Mouse (Mus musculus) kidney, embryonic 16.5 days (tissue): Measurements from ENCODE around the gene Zbtb6. TPM values are rescaled to one million over a fixed set of nuclear protein-coding genes. Genes with fewer than 3 reads are reported as not detected.

ENCODE experiments used
- ATAC-seq: fragments of 200-750 bp; cut with Nextera tagmentation; 2 replicates; pipeline ENCODE4 v1.8.0; 2017; ENCODE audit warnings: moderate TSS enrichment; ENCODE audit not compliant: low FRiP score, low TSS enrichment
- H3K27ac ChIP-seq: fragments of 300-500 bp; sonication (generic); 2 replicates; pipeline ENCODE4 v1.5.1; 2014; ENCODE audit warnings: low read length
- H3K27me3 ChIP-seq: fragments of 300-500 bp; sonication (generic); 2 replicates; pipeline ENCODE4 v1.6.1; 2014; ENCODE audit warnings: low read length, control low read depth, mixed read lengths; ENCODE audit not compliant: insufficient read depth
- H3K36me3 ChIP-seq: fragments of 300-500 bp; sonication (generic); 2 replicates; pipeline ENCODE4 v1.6.1; 2014; ENCODE audit warnings: low read length, control low read depth, mixed read lengths; ENCODE audit not compliant: insufficient read depth
- H3K4me1 ChIP-seq: fragments of 300-500 bp; sonication (generic); 2 replicates; pipeline ENCODE4 v1.6.1; 2014; ENCODE audit warnings: low read length, control low read depth, mixed read lengths; ENCODE audit not compliant: insufficient read depth
- H3K4me2 ChIP-seq: fragments of 300-500 bp; sonication (generic); replicated peaks from 2 replicates; pipeline ENCODE4 v1.6.1; 2014; ENCODE audit warnings: low read depth, low read length
- H3K4me3 ChIP-seq: fragments of 300-500 bp; sonication (generic); 2 replicates; pipeline ENCODE4 v1.5.1; 2014; ENCODE audit warnings: mild to moderate bottlenecking, low read length
- H3K9ac ChIP-seq: fragments of 300-500 bp; sonication (generic); replicated peaks from 2 replicates; pipeline ENCODE4 v1.6.1; 2014; ENCODE audit warnings: low read length
- H3K9me3 ChIP-seq: fragments of 300-500 bp; sonication (generic); 2 replicates; pipeline ENCODE4 v1.6.1; 2016; ENCODE audit warnings: low read length, control low read depth
- WGBS: fragments of 180-500 bp; shearing (Covaris S2); extraction: QIAGEN DNeasy Blood & Tissue Kit; methylation state at CpG from one replicate; pipeline ENCODE4 v1.1.7; 2014; 5-methylcytosine and 5-hydroxymethylcytosine counted together
- polyA plus RNA-seq: library from polyadenylated mRNA; unstranded; fragments of >200 nt; fragmentation: Nextera tagmentation; extraction: Ambion mirVana; gene quantifications from 2 replicates; pipeline ENCODE4 v1.2.1, GENCODE M21; 2015

The Zbtb6 gene
- polyA plus RNA-seq = 8.3 and 9.1 TPM in 2 replicates

- Histone ChIP-seq H3K4me1 (peaks cover 13% of the 10 kb centered on the region), H3K4me2 (peak within 1 kb of the TSS; percentile 74), H3K9ac (peak within 1 kb of the TSS; percentile 95), H3K9me3 (no peaks in the 10 kb centered on the region), H3K27me3 (no peaks in the 10 kb centered on the region), H3K27ac (peak within 1 kb of the TSS; percentile 91), H3K4me3 (peak within 1 kb of the TSS; percentile 69), H3K36me3 (no peaks in the 10 kb centered on the region)
- ATAC-seq = peak; percentile 100
- WGBS = 0% methylated on average over 51 of the region's 51 CpGs
Observed at GRCm38 (mm10) chr2:37442611-37443591, at the start of gene Zbtb6, which contains the start of the genes Zbtb26 and Rabgap1. Zbtb6 (minus strand) TSS chr2:37443171. Zbtb26 (minus strand) TSS chr2:37443135. Rabgap1 (plus strand) TSS chr2:37443279.

GRCm38 (mm10) chr2:37488956-37489355 lies 46.0 kb upstream of the Zbtb6 start:
- peaks cover 43% of the 10 kb centered on the region for H3K36me3 ChIP-seq
- H3K4me3 ChIP-seq = no peak overlapping the region

GRCm38 (mm10) chr2:37486408-37486807 lies 43.4 kb upstream of the Zbtb6 start:
- Histone ChIP-seq H3K4me2 (no peak overlapping the region), H3K9ac (no peak overlapping the region), H3K9me3 (no peaks in the 10 kb centered on the region), H3K27ac (no peak overlapping the region), H3K4me3 (no peak overlapping the region), H3K4me1 (no peaks in the 10 kb centered on the region), H3K27me3 (no peaks in the 10 kb centered on the region), H3K36me3 (peaks cover 39% of the 10 kb centered on the region)
- ATAC-seq = no peak

More at GRCm38 (mm10) chr2:37488956-37489355, 46.0 kb upstream of the Zbtb6 start:
- Histone ChIP-seq H3K27ac (no peak overlapping the region), H3K9ac (no peak overlapping the region), H3K4me2 (no peak overlapping the region), H3K9me3 (no peaks in the 10 kb centered on the region), H3K27me3 (no peaks in the 10 kb centered on the region), H3K4me1 (no peaks in the 10 kb centered on the region)
- no peak for ATAC-seq
- WGBS = 96% methylated on average over 2 of the region's 2 CpGs

GRCm38 (mm10) chr2:37485370-37485769 lies 42.4 kb upstream of the Zbtb6 start:
- no peak for ATAC-seq
- Histone ChIP-seq H3K9ac (no peak overlapping the region), H3K4me3 (no peak overlapping the region), H3K9me3 (no peaks in the 10 kb centered on the region), H3K27ac (no peak overlapping the region), H3K4me2 (no peak overlapping the region), H3K4me1 (no peaks in the 10 kb centered on the region), H3K27me3 (no peaks in the 10 kb centered on the region), H3K36me3 (peaks cover 34% of the 10 kb centered on the region)
- WGBS = 85% methylated on average over 1 of the region's 1 CpGs

GRCm38 (mm10) chr2:37484165-37484564 lies 41.2 kb upstream of the Zbtb6 start:
- H3K36me3 ChIP-seq = peaks cover 22% of the 10 kb centered on the region

GRCm38 (mm10) chr2:37480039-37480438 lies 37.1 kb upstream of the Zbtb6 start:
- H3K9me3 ChIP-seq = no peaks in the 10 kb centered on the region
- peaks cover 31% of the 10 kb centered on the region for H3K36me3 ChIP-seq
- H3K9ac ChIP-seq = no peak overlapping the region
- WGBS = 96% methylated on average over 2 of the region's 2 CpGs
- H3K4me2 ChIP-seq = no peak overlapping the region
- H3K4me3 ChIP-seq = no peak overlapping the region
- ATAC-seq = no peak
- no peak overlapping the region for H3K27ac ChIP-seq
- no peaks in the 10 kb centered on the region for H3K27me3 ChIP-seq
- H3K4me1 ChIP-seq = no peaks in the 10 kb centered on the region

More at GRCm38 (mm10) chr2:37484165-37484564, 41.2 kb upstream of the Zbtb6 start:
- Histone ChIP-seq H3K27me3 (no peaks in the 10 kb centered on the region), H3K4me3 (no peak overlapping the region), H3K9me3 (no peaks in the 10 kb centered on the region), H3K4me2 (no peak overlapping the region), H3K27ac (no peak overlapping the region), H3K4me1 (no peaks in the 10 kb centered on the region), H3K9ac (no peak overlapping the region)
- ATAC-seq = no peak
- 81% methylated on average over 2 of the region's 2 CpGs for WGBS

GRCm38 (mm10) chr2:37479559-37479958 lies 36.6 kb upstream of the Zbtb6 start:
- peaks cover 31% of the 10 kb centered on the region for H3K36me3 ChIP-seq
- ATAC-seq = no peak
- H3K9ac ChIP-seq = no peak overlapping the region
- H3K9me3 ChIP-seq = no peaks in the 10 kb centered on the region
- no peaks in the 10 kb centered on the region for H3K27me3 ChIP-seq
- H3K4me1 ChIP-seq = no peaks in the 10 kb centered on the region
- H3K27ac ChIP-seq = no peak overlapping the region
- no peak overlapping the region for H3K4me3 ChIP-seq
- no peak overlapping the region for H3K4me2 ChIP-seq

GRCm38 (mm10) chr2:37466266-37466665 lies 23.3 kb upstream of the Zbtb6 start:
- H3K9me3 ChIP-seq = no peaks in the 10 kb centered on the region; the same call in 1 of the 2 replicates
- H3K27ac ChIP-seq = no peak overlapping the region
- peaks cover 12% of the 10 kb centered on the region; the same call in 1 of the 2 replicates for H3K36me3 ChIP-seq
- no peak for ATAC-seq
- H3K4me2 ChIP-seq = no peak overlapping the region
- no peak overlapping the region for H3K4me3 ChIP-seq
- 94% methylated on average over 4 of the region's 4 CpGs for whole genome bisulfite sequencing
- H3K4me1 ChIP-seq = no peaks in the 10 kb centered on the region
- no peak overlapping the region for H3K9ac ChIP-seq
- no peaks in the 10 kb centered on the region for H3K27me3 ChIP-seq

- no peak overlapping the region for H3K27ac ChIP-seq
- H3K4me2 ChIP-seq = no peak overlapping the region
- no peak overlapping the region for H3K4me3 ChIP-seq
- H3K9ac ChIP-seq = no peak overlapping the region
- no peaks in the 10 kb centered on the region for H3K4me1 ChIP-seq
- 92% methylated on average over 4 of the region's 4 CpGs for WGBS
- no peaks in the 10 kb centered on the region for H3K9me3 ChIP-seq
- no peaks in the 10 kb centered on the region for H3K27me3 ChIP-seq
- ATAC-seq = no peak
- H3K36me3 ChIP-seq = no peaks in the 10 kb centered on the region
Observed at GRCm38 (mm10) chr2:37460707-37461106, 17.7 kb upstream of the Zbtb6 start.

- H3K4me2 ChIP-seq = peak overlapping the region; percentile 93
- H3K4me1 ChIP-seq = peaks cover 9% of the 10 kb centered on the region
- peak overlapping the region; percentile 92 for H3K9ac ChIP-seq
- no peaks in the 10 kb centered on the region for H3K27me3 ChIP-seq
- WGBS = 0% methylated on average over 21 of the region's 24 CpGs
- no peaks in the 10 kb centered on the region for H3K36me3 ChIP-seq
- ATAC-seq = peak; percentile 88
- H3K9me3 ChIP-seq = no peaks in the 10 kb centered on the region
- H3K4me3 ChIP-seq = peak overlapping the region; percentile 79
- H3K27ac ChIP-seq = peak overlapping the region; percentile 77
Observed at GRCm38 (mm10) chr2:37452376-37452760, 9.4 kb upstream of the Zbtb6 start.
